Mouse (Mus musculus): ENCODE data around the gene Topaz1.

GRCm38 (mm10) chr9:122810212-122810611 is 63.1 kb downstream of the Topaz1 start:
- TF ChIP-seq CTCF (IDR thresholded peaks at IDR 0.05) (no peak), EP300 (IDR thresholded peaks at IDR 0.05) (no peak)

All from lung, postnatal 0 days (tissue).